Mouse (Mus musculus) lung, adult 18-20 months (tissue): Measurements from ENCODE around the gene Olfr1294.

Source experiments
- DNase-seq, 2 experiments: peaks; one replicate each; pipeline ENCODE4 v3.0.0; 2022; ENCODE audit warnings: mixed read lengths in 2 of 2

Olfr1294 gene

GRCm38 (mm10) chr2:111540191-111540590 lies at the start of gene Olfr1294:
TSS of gene Olfr1294 (minus strand) at chr2:111540291.
- no peak for DNase-seq

GRCm38 (mm10) chr2:111569581-111569980 lies 29.5 kb upstream of the Olfr1294 start, which contains the start of gene Olfr1295:
TSS of gene Olfr1295 (minus strand) at chr2:111569681.
- DNase-seq = no peak

- DNase-seq = no peak
Measured at GRCm38 (mm10) chr2:111524903-111525302, 15.2 kb downstream of the Olfr1294 start, which contains the start of gene Olfr1293-ps. TSS of gene Olfr1293-ps (plus strand) at chr2:111525203.

- DNase-seq = no peak
Measured at GRCm38 (mm10) chr2:111517451-111517850, 22.6 kb downstream of the Olfr1294 start.

- DNase-seq = no peak
Measured at GRCm38 (mm10) chr2:111496880-111497279, 43.2 kb downstream of the Olfr1294 start, which contains the start of gene Olfr1291-ps1. TSS of gene Olfr1291-ps1 (plus strand) at chr2:111497180.

GRCm38 (mm10) chr2:111493729-111494128 lies 46.4 kb downstream of the Olfr1294 start, which contains the start of gene Olfr1290:
TSS of gene Olfr1290 (minus strand) at chr2:111493829.
- no peak for DNase-seq
